Mouse (Mus musculus) midbrain, embryonic 14.5 days (tissue): ENCODE results near the gene Coro2b. TPM values are rescaled to one million over a fixed set of nuclear protein-coding genes. Genes with fewer than 3 reads are reported as not detected.
A peak's percentile ranks its signal among the peaks of the same experiment; 100 is the strongest.

ENCODE experiments used
- ATAC-seq: fragments of 200-750 bp; cut with Nextera tagmentation; 2 replicates; pipeline ENCODE4 v1.8.0; 2017; ENCODE audit warnings: moderate number of reproducible peaks, moderate library complexity; ENCODE audit not compliant: low FRiP score, low TSS enrichment
- DNase-seq: peaks from one replicate; pipeline ENCODE4 v3.0.0-alpha.2; 2015
- H3K27ac ChIP-seq: fragments of 300-500 bp; sonication (generic); replicated peaks from 2 replicates; pipeline ENCODE4 v1.5.1; 2014; ENCODE audit warnings: mild to moderate bottlenecking, low read depth, low read length, moderate library complexity
- H3K27me3 ChIP-seq: fragments of 300-500 bp; sonication (generic); 2 replicates; pipeline ENCODE4 v1.6.1; 2014; ENCODE audit warnings: low read length, control low read depth, mixed read lengths; ENCODE audit not compliant: control insufficient read depth, insufficient read depth
- H3K36me3 ChIP-seq: fragments of 300-500 bp; sonication (generic); 2 replicates; pipeline ENCODE4 v1.6.1; 2014; ENCODE audit warnings: low read length, control low read depth; ENCODE audit not compliant: control insufficient read depth, insufficient read depth
- H3K4me1 ChIP-seq: fragments of 300-500 bp; sonication (generic); 2 replicates; pipeline ENCODE4 v1.6.1; 2014; ENCODE audit warnings: mild to moderate bottlenecking, antibody characterized with exemption, low read length, control low read depth; ENCODE audit not compliant: control insufficient read depth, insufficient read depth
- H3K4me2 ChIP-seq: fragments of 300-500 bp; sonication (generic); 2 replicates; pipeline ENCODE4 v1.6.1; 2014; ENCODE audit warnings: mild to moderate bottlenecking, low read length, moderate library complexity
- H3K4me3 ChIP-seq: fragments of 300-500 bp; sonication (generic); replicated peaks from 2 replicates; pipeline ENCODE4 v1.5.1; 2014; ENCODE audit warnings: low read depth, low read length
- H3K9ac ChIP-seq: fragments of 300-500 bp; sonication (generic); replicated peaks from 2 replicates; pipeline ENCODE4 v1.6.1; 2014; ENCODE audit warnings: mild to moderate bottlenecking, low read length, moderate library complexity
- H3K9me3 ChIP-seq: fragments of 300-500 bp; sonication (generic); 2 replicates; pipeline ENCODE4 v1.6.1; 2016; ENCODE audit warnings: low read length, control low read depth, mixed read lengths; ENCODE audit not compliant: control insufficient read depth
- WGBS: fragments of 180-500 bp; shearing (Covaris S2); extraction: QIAGEN DNeasy Blood & Tissue Kit; methylation state at CpG from one replicate; pipeline ENCODE4 v1.1.7; 2014; 5-methylcytosine and 5-hydroxymethylcytosine counted together
- polyA plus RNA-seq: library from polyadenylated mRNA; unstranded; fragments of >200 nt; fragmentation: Nextera tagmentation; extraction: Ambion mirVana; gene quantifications from 2 replicates; pipeline ENCODE4 v1.2.1, GENCODE M21; 2014

Coro2b gene
- polyA plus RNA-seq, result 33.2 and 34.5 TPM in 2 replicates

- H3K27ac ChIP-seq, result peak within 1 kb of the TSS; percentile 96
- no peaks in the 10 kb centered on the region for H3K9me3 ChIP-seq
- H3K4me2 ChIP-seq, result peak within 1 kb of the TSS; percentile 82
- peak within 1 kb of the TSS; percentile 70 for H3K4me3 ChIP-seq
- peaks cover 56% of the 10 kb centered on the region for H3K4me1 ChIP-seq
- H3K36me3 ChIP-seq, result no peaks in the 10 kb centered on the region
- DNase-seq, result peak; percentile 88
- H3K9ac ChIP-seq, result peak within 1 kb of the TSS; percentile 83
- WGBS, result 1% methylated on average over 64 of the region's 74 CpGs
- no peaks in the 10 kb centered on the region for H3K27me3 ChIP-seq
- ATAC-seq, result peak; percentile 59
These were observed at the start of gene Coro2b for GRCm38 (mm10) chr9:62536655-62537631. Coro2b (minus strand) TSS chr9:62537044.

DNA sequence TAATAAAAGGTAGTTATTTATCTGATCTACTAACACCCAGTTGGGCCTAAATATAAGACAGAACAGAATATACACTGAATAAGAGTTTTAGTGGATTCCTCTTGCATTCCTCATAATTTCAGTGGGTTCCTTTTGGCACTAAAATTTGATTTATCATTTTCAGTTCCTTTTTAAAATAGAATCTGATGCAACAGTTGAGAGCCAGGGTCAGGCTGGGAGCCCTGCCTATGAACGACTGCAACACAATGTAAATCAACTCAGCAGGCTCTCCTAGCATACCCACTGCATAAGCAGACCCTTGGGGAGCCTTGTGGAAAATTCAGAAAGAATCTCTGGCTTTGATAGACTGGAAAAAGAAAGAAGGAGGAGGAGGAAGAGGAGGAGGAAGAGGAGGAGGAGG, 40.7 kb upstream of the Coro2b start:
- ATAC-seq (no peak), DNase-seq (no peak)
- no peaks in the 10 kb centered on the region for H3K9me3 ChIP-seq
- H3K4me1 ChIP-seq, result no peaks in the 10 kb centered on the region
- no peaks in the 10 kb centered on the region for H3K27me3 ChIP-seq
- H3K27ac ChIP-seq, result no peak overlapping the region
- WGBS, result 66% methylated on average over 1 of the region's 1 CpGs
- no peaks in the 10 kb centered on the region for H3K36me3 ChIP-seq
- H3K4me3 ChIP-seq, result no peak overlapping the region
- H3K4me2 ChIP-seq, result no peak overlapping the region
- no peak overlapping the region for H3K9ac ChIP-seq

DNA sequence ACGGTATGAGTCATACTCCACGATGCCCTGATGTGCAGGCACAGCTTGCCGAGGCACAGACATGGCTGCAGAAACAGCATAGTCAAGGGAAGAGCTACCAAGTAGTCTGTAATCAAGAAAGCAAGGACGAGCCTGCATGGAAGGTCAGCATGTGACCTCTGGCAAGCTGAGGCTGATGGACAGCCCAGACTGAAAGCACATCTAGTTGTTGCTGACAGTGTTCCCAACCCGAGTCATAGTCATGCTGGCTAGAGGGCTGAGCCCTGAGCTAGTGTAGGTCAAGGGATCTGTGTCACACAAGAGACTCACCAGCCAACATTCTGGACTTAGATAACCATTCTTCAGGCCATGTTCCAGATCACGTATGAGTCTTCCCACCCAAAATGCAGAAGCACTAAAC, 32.3 kb upstream of the Coro2b start:
- Histone ChIP-seq H3K4me2 (no peak overlapping the region), H3K27ac (no peak overlapping the region), H3K4me1 (no peaks in the 10 kb centered on the region), H3K4me3 (no peak overlapping the region), H3K9ac (no peak overlapping the region), H3K9me3 (peaks cover 3% of the 10 kb centered on the region; the same call in 1 of the 2 replicates), H3K36me3 (no peaks in the 10 kb centered on the region), H3K27me3 (no peaks in the 10 kb centered on the region)
- no peak for ATAC-seq
- DNase-seq, result no peak
- 89% methylated on average over 6 of the region's 6 CpGs for WGBS

DNA sequence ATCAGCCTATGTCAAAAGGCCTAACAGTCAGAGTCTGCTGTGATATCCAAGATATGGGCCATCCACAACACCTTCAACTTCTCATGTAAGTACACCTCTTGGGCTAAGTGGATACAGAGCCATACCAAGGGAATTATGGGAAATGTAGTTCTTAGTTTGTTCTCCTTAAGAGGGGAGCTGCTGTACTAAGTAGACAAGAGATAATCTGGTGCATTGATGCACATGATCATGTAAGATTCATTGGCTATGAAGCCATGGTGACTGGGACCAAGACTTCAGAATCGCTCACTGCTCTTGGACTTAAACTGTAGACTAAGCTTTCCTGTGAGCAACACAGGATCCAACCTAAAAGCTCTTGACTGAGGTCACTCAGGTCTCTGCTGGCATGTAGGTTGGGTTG, 31.0 kb upstream of the Coro2b start:
- Histone ChIP-seq H3K4me1 (no peaks in the 10 kb centered on the region), H3K36me3 (no peaks in the 10 kb centered on the region), H3K9me3 (peaks cover 3% of the 10 kb centered on the region; the same call in 1 of the 2 replicates), H3K9ac (no peak overlapping the region), H3K4me3 (no peak overlapping the region), H3K27me3 (no peaks in the 10 kb centered on the region), H3K27ac (no peak overlapping the region), H3K4me2 (no peak overlapping the region)
- no peak for DNase-seq
- ATAC-seq, result no peak
- 94% methylated on average over 1 of the region's 1 CpGs for WGBS

DNA sequence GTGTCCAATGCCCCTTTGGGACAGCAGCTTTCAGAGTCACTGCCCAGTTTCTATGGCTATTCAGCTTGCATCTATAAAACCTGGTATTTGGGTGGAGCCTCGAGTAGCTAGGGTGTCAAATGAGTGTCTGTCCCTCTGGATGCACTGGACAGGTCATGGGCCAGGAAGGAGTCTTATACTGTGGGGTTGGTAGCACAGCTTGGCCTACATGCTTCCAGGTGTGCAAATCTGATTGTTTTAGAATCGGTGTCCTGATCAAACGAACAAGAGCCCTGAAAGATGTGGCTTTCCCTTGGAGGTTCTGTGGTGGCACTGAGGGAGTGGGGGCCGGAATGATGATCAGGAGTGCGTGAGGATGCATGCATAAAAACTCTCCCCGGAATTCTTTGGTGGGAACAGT, 25.4 kb upstream of the Coro2b start:
- no peaks in the 10 kb centered on the region for H3K36me3 ChIP-seq
- no peak overlapping the region for H3K4me3 ChIP-seq
- no peak for DNase-seq
- no peak overlapping the region for H3K4me2 ChIP-seq
- H3K4me1 ChIP-seq, result no peaks in the 10 kb centered on the region
- no peak for ATAC-seq
- H3K9ac ChIP-seq, result no peak overlapping the region
- 89% methylated on average over 6 of the region's 6 CpGs for WGBS
- H3K27ac ChIP-seq, result no peak overlapping the region
- H3K27me3 ChIP-seq, result no peaks in the 10 kb centered on the region
- H3K9me3 ChIP-seq, result peaks cover 3% of the 10 kb centered on the region; the same call in 1 of the 2 replicates

GRCm38 (mm10) chr9:62560432-62560831, 23.6 kb upstream of the Coro2b start:
- Histone ChIP-seq H3K4me3 (no peak overlapping the region), H3K27me3 (no peaks in the 10 kb centered on the region), H3K9me3 (peaks cover 3% of the 10 kb centered on the region; the same call in 1 of the 2 replicates), H3K9ac (no peak overlapping the region), H3K36me3 (no peaks in the 10 kb centered on the region), H3K4me1 (no peaks in the 10 kb centered on the region), H3K4me2 (no peak overlapping the region), H3K27ac (no peak overlapping the region)
- 95% methylated on average over 4 of the region's 4 CpGs for WGBS
- no peak for DNase-seq
- ATAC-seq, result no peak

DNA sequence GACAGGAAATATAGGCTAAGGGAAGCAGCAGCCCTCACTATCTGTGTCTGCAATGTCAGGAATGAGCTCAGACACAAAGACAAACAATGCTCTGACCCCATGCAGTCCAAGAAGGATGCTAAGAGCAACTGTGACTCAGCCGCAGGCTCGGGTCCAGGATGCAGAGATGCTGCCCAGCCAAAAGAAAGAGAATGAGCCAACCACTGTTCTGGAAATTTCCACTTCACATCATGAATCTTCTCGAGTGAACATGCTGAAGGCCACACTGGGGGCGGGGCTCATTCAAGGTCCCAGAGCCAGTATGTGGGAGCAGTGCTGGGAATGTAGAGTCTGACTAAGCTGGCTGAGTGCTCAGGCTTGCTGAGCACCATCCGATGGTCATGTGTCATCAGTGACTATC, 23.2 kb upstream of the Coro2b start:
- no peak overlapping the region for H3K4me2 ChIP-seq
- H3K36me3 ChIP-seq, result no peaks in the 10 kb centered on the region
- WGBS, result 70% methylated on average over 5 of the region's 5 CpGs
- no peak overlapping the region for H3K4me3 ChIP-seq
- no peaks in the 10 kb centered on the region for H3K9me3 ChIP-seq
- no peaks in the 10 kb centered on the region for H3K27me3 ChIP-seq
- peaks cover 2% of the 10 kb centered on the region; the same call in 1 of the 2 replicates for H3K4me1 ChIP-seq
- H3K27ac ChIP-seq, result no peak overlapping the region
- DNase-seq (no peak), ATAC-seq (no peak)
- no peak overlapping the region for H3K9ac ChIP-seq

DNA sequence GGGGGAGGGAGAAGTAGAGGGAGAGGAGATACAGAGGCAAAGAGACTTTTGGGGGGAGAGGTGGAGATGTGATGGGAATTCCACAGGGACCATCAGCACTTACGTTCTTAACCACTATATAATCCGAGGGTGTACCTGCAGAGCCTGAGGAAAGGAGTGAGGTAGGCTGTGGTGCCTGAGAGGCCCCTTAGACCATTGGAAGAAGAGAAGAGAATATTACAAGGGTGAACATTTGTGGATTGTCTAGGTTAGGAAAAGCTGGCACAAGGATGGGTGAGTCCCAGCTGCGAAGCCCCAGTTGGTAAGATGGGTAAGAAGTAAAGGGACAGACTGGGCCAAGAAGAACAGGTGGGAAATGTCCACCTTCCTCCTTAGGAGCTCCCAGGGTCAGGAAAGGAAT, 22.6 kb upstream of the Coro2b start:
- no peak overlapping the region for H3K9ac ChIP-seq
- no peak overlapping the region for H3K27ac ChIP-seq
- no peaks in the 10 kb centered on the region for H3K9me3 ChIP-seq
- no peaks in the 10 kb centered on the region for H3K27me3 ChIP-seq
- ATAC-seq (no peak), DNase-seq (no peak)
- no peak overlapping the region for H3K4me2 ChIP-seq
- 86% methylated on average over 3 of the region's 3 CpGs for WGBS
- peaks cover 8% of the 10 kb centered on the region for H3K4me1 ChIP-seq
- H3K4me3 ChIP-seq, result no peak overlapping the region
- H3K36me3 ChIP-seq, result no peaks in the 10 kb centered on the region

GRCm38 (mm10) chr9:62558058-62558457, 21.2 kb upstream of the Coro2b start:
- Histone ChIP-seq H3K36me3 (no peaks in the 10 kb centered on the region), H3K9me3 (no peaks in the 10 kb centered on the region), H3K4me3 (no peak overlapping the region), H3K27me3 (no peaks in the 10 kb centered on the region), H3K4me1 (peaks cover 15% of the 10 kb centered on the region), H3K9ac (no peak overlapping the region), H3K27ac (no peak overlapping the region), H3K4me2 (no peak overlapping the region)
- WGBS, result 95% methylated on average over 8 of the region's 8 CpGs
- ATAC-seq (no peak), DNase-seq (no peak)
